ENCODE assay signal across 18 mouse cellular contexts in the genomic region with DNA sequence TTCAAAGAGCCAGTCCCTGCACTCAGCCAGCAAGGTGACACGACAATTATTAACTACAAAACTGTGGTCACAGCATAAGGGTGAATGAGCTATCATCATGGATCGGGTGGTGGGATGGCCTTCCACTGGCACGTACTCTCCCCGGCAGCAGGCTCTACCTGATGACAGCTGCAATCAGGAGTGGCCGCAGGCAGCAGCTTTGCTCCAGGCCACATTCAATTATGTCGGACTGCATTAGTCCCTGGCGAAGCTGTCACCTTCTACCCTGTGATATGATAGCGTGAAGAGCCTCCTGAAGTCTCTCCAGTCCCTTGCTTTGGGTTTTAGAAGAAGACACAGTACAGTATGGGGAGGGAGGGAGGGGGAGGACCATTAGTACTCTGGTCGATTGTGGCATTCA.
A peak's percentile ranks its signal among the peaks of the same experiment; 100 is the strongest.
DNase-seq lines count a peak whose midpoint lies in the region; ATAC-seq lines count a peak whose summit lies in the region.
"Had no signal": no experiment of that assay in that cellular context is flagged by ENCODE, and none has a peak within 500 bp of the region (broad histone marks: within the 10 kb centered on the region; RNA-seq: fewer than 3 reads in every experiment).

No protein-coding gene starts in this region.

- no peaks in the 10 kb centered on the region for H3K27me3 ChIP-seq in heart, embryonic 10.5 days (ENCODE audit: insufficient read depth, poor library complexity, severe bottlenecking)
- no peaks in the 10 kb centered on the region for H3K27me3 ChIP-seq in midbrain, embryonic 12.5 days
- no peaks in the 10 kb centered on the region for H3K27me3 ChIP-seq in midbrain, embryonic 11.5 days (ENCODE audit: control insufficient read depth, insufficient read depth, low read length)
- H3K27me3 ChIP-seq: embryonic facial prominence, embryonic 15.5 days; limb, embryonic 13.5 days; megakaryocyte, embryonic 14.5 days had no signal

- no peaks in the 10 kb centered on the region for H3K36me3 ChIP-seq in heart, embryonic 10.5 days
- H3K36me3 ChIP-seq in midbrain, embryonic 12.5 days: no peaks in the 10 kb centered on the region
- no peaks in the 10 kb centered on the region for H3K36me3 ChIP-seq in midbrain, embryonic 11.5 days (ENCODE audit: control insufficient read depth, insufficient read depth, low read length)
- H3K36me3 ChIP-seq: embryonic facial prominence, embryonic 15.5 days; limb, embryonic 13.5 days had no signal

- H3K9ac ChIP-seq in midbrain, embryonic 12.5 days (replicated peaks): no peak overlapping the region
- no peak overlapping the region for H3K9ac ChIP-seq in midbrain, embryonic 11.5 days (ENCODE audit: low read length)
- H3K9ac ChIP-seq: embryonic facial prominence, embryonic 15.5 days; limb, embryonic 13.5 days had no signal

- no peaks in the 10 kb centered on the region for H3K4me1 ChIP-seq in heart, embryonic 10.5 days
- no peaks in the 10 kb centered on the region for H3K4me1 ChIP-seq in midbrain, embryonic 12.5 days
- H3K4me1 ChIP-seq in midbrain, embryonic 11.5 days (ENCODE audit: control insufficient read depth, insufficient read depth, low read length): no peaks in the 10 kb centered on the region
- H3K4me1 ChIP-seq: limb, embryonic 13.5 days; megakaryocyte, embryonic 14.5 days had no signal

- intact Hi-C loops in heart, postnatal 25 days (cut with DNase I): no loop called here
- intact Hi-C loops in heart, postnatal 14 days (cut with DNase I): no loop called here

- WGBS in heart, embryonic 10.5 days: 25% methylated on average over 9 of the region's 9 CpGs
- 72% methylated on average over 9 of the region's 9 CpGs for WGBS in midbrain, embryonic 12.5 days
- 77% methylated on average over 9 of the region's 9 CpGs for WGBS in midbrain, embryonic 11.5 days

- peak; percentile 80 for DNase-seq in heart, embryonic 10.5 days (ENCODE audit: low spot score)
- DNase-seq in heart, postnatal 25 days (ENCODE audit: low spot score): no peak
- DNase-seq in midbrain, embryonic 11.5 days (ENCODE audit: low spot score, missing footprints): no peak
- DNase-seq in heart, postnatal 14 days: peak; percentile 3 to 6
- no peak for DNase-seq in T-cell, adult 2 months (ENCODE audit: low spot score)
- no peak for DNase-seq in urinary bladder, postnatal 14 days (ENCODE audit: low spot score)
- DNase-seq: adrenal gland, postnatal 25 days; cerebellum, adult 9-10 months; gastrocnemius, postnatal 36 days; kidney, adult 18-20 months; kidney, postnatal 25 days; lung, postnatal 14 days; right cerebral cortex, adult 18-20 months; thymus, adult 18-20 months had no signal

- no peak overlapping the region for H3K4me2 ChIP-seq in midbrain, embryonic 12.5 days (replicated peaks)
- H3K4me2 ChIP-seq in midbrain, embryonic 11.5 days: no peak overlapping the region
- H3K4me2 ChIP-seq: embryonic facial prominence, embryonic 15.5 days; limb, embryonic 13.5 days had no signal

- ATAC-seq in midbrain, embryonic 12.5 days (ENCODE audit: low FRiP score, low read depth): peak; percentile 29; the same call in 1 of the 2 replicates
- ATAC-seq in midbrain, embryonic 11.5 days (ENCODE audit: low FRiP score): no peak

- H3K27ac ChIP-seq in heart, embryonic 10.5 days: no peak overlapping the region
- H3K27ac ChIP-seq in midbrain, embryonic 12.5 days (replicated peaks): no peak overlapping the region
- H3K27ac ChIP-seq in midbrain, embryonic 11.5 days (ENCODE audit: low read depth, low read length): no peak overlapping the region
- H3K27ac ChIP-seq: embryonic facial prominence, embryonic 15.5 days; limb, embryonic 13.5 days had no signal

- peak overlapping the region; percentile 15; the same call in 1 of the 2 replicates for H3K4me3 ChIP-seq in heart, embryonic 10.5 days
- no peak overlapping the region for H3K4me3 ChIP-seq in midbrain, embryonic 12.5 days
- no peak overlapping the region for H3K4me3 ChIP-seq in midbrain, embryonic 11.5 days (ENCODE audit: low read depth, low read length)
- H3K4me3 ChIP-seq: embryonic facial prominence, embryonic 15.5 days; limb, embryonic 13.5 days; megakaryocyte, embryonic 14.5 days had no signal

- no peaks in the 10 kb centered on the region for H3K9me3 ChIP-seq in heart, embryonic 10.5 days
- H3K9me3 ChIP-seq in midbrain, embryonic 12.5 days: no peaks in the 10 kb centered on the region
- no peaks in the 10 kb centered on the region for H3K9me3 ChIP-seq in midbrain, embryonic 11.5 days (ENCODE audit: control insufficient read depth, low read length)
- H3K9me3 ChIP-seq: embryonic facial prominence, embryonic 15.5 days; limb, embryonic 13.5 days; megakaryocyte, embryonic 14.5 days had no signal

Comparison
In these comparisons a context has a peak if more than half of its experiments do, and no peak if none do; other contexts are left out.
1. DNase-seq: peak in heart, embryonic 10.5 days (single experiment) and heart, postnatal 14 days (2 of 2); none in heart, postnatal 25 days (single experiment), midbrain, embryonic 11.5 days (single experiment), T-cell, adult 2 months (single experiment) and urinary bladder, postnatal 14 days (single experiment).